Mouse (Mus musculus): Measurements from ENCODE around the gene Card14. TPM values are rescaled to one million over a fixed set of nuclear protein-coding genes. Genes with fewer than 3 reads are reported as not detected.

The Card14 gene
- polyA plus RNA-seq, 1 experiment from 2014 or later, result 0.14 TPM

DNA sequence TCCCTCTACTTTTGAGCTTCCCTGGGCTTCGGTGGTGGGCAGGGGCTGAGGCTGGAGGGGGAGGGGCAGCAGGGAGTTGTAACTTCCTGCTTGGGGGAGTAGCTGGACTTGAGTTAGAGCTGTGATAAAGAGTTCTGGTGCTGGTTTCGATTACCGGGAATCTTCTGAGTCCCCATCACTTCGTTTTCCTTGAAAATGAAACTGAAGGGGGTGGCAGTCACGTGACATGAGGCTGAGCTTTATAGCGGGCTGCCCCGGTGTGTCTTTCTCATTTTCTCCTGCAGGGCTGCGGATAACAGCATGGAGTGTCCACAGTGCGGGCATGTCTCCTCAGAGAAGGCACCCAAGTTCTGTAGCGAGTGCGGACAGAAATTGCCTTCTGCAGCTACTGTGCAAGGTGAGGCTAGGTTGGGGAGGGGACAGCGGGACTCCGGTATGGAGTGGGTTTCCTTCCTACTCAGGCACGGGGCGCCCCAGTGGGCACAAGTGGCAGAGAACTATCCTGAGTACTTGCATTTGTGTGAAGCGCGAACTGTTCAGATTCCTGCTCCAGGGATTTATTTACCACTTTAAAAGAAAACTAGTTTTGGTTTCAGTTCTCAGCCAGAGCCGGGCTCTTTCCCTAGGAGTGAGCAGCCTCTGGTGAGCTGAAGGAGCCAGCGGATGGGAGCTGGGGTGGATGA is 85.4 kb downstream of the Card14 start, which contains the start of gene Rnf213:
Gene Rnf213, plus strand, starts transcription at position 301 of the 683 bp plus-strand sequence.
- ATAC-seq (replicated peaks; ENCODE audit: insufficient number of reproducible peaks, low FRiP score, low TSS enrichment), result peak; percentile 41; the same call in 1 of the 2 replicates
- Histone ChIP-seq H3K9me3 (replicated peaks; ENCODE audit: control insufficient read depth, low read length) (no peaks in the 10 kb centered on the region), H3K27ac (ENCODE audit: low read depth, low read length) (0 out of 2 replicates have a peak within 1 kb of the TSS, but pooled peaks have one; percentile 29), H3K9ac (ENCODE audit: low read depth, low read length) (peak within 1 kb of the TSS; percentile 75), H3K4me2 (peak within 1 kb of the TSS; percentile 96), H3K36me3 (ENCODE audit: control insufficient read depth, insufficient read depth, low read length) (no peaks in the 10 kb centered on the region), H3K4me3 (ENCODE audit: low read depth, low read length) (peak within 1 kb of the TSS; percentile 64), H3K4me1 (ENCODE audit: control insufficient read depth, insufficient read depth, low read length) (peaks cover 27% of the 10 kb centered on the region), H3K27me3 (ENCODE audit: control insufficient read depth, insufficient read depth, low read length) (peaks cover 14% of the 10 kb centered on the region)
- WGBS (ENCODE audit: insufficient replicate concordance), result under 1% methylated on average over 19 of the region's 19 CpGs

DNA sequence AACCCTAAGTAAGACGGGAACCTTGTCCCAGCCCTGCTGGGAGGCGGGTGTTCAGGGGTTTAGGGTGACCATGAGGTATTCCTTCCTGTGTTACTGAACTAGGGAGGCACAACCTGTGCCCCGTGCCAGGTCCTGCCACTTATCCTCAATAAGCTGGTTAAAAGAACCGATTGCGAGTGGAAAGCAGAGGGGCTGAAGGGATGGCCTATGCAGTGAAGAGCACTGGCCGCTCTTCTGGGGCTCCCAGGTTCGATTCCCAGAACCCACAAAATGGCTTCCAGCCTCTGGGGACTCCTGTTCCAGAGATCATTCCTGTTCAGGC is 85.9 kb downstream of the Card14 start:
- H3K4me2 ChIP-seq, result peak overlapping the region; percentile 96
- peaks cover 23% of the 10 kb centered on the region for H3K4me1 ChIP-seq (ENCODE audit: control insufficient read depth, insufficient read depth, low read length)
- peak overlapping the region; percentile 75 for H3K9ac ChIP-seq (ENCODE audit: low read depth, low read length)
- ATAC-seq (replicated peaks; ENCODE audit: insufficient number of reproducible peaks, low FRiP score, low TSS enrichment), result no peak
- H3K27ac ChIP-seq (ENCODE audit: low read depth, low read length), result 0 out of 2 replicates have a peak overlapping the region, but pooled peaks have one; percentile 29
- peaks cover 14% of the 10 kb centered on the region for H3K27me3 ChIP-seq (ENCODE audit: control insufficient read depth, insufficient read depth, low read length)
- H3K4me3 ChIP-seq (ENCODE audit: low read depth, low read length), result peak overlapping the region; percentile 64
- H3K9me3 ChIP-seq (replicated peaks; ENCODE audit: control insufficient read depth, low read length), result no peaks in the 10 kb centered on the region
- H3K36me3 ChIP-seq (ENCODE audit: control insufficient read depth, insufficient read depth, low read length), result no peaks in the 10 kb centered on the region
- 19% methylated on average over 7 of the region's 7 CpGs for WGBS (ENCODE audit: insufficient replicate concordance)

DNA sequence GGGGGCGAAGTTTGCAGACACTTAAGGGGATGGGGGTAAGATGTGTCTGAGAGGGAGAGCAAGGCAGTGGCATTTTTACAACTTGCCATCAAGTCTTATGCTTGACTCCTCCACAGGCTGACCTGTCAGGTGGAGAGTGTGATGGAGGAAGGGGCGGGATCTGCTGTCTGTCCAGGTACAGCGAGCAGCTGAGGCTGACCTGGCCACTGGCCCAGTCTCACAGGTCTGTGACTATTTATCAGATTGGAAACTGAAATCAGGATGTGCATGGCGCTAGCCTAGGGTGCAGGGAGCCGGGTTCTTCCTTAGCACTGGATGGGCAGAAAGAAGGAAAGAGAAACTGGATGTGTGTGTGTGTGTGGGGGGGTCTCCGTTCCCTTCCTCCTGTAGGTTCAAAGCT is 86.6 kb downstream of the Card14 start:
- no peaks in the 10 kb centered on the region for H3K9me3 ChIP-seq (replicated peaks; ENCODE audit: control insufficient read depth, low read length)
- H3K27me3 ChIP-seq (ENCODE audit: control insufficient read depth, insufficient read depth, low read length), result peaks cover 14% of the 10 kb centered on the region
- H3K36me3 ChIP-seq (ENCODE audit: control insufficient read depth, insufficient read depth, low read length), result no peaks in the 10 kb centered on the region
- H3K9ac ChIP-seq (ENCODE audit: low read depth, low read length), result no peak overlapping the region
- H3K27ac ChIP-seq (ENCODE audit: low read depth, low read length), result no peak overlapping the region
- no peak for ATAC-seq (replicated peaks; ENCODE audit: insufficient number of reproducible peaks, low FRiP score, low TSS enrichment)
- H3K4me1 ChIP-seq (ENCODE audit: control insufficient read depth, insufficient read depth, low read length), result peaks cover 23% of the 10 kb centered on the region
- peak overlapping the region; percentile 96; the same call in 1 of the 2 replicates for H3K4me2 ChIP-seq
- H3K4me3 ChIP-seq (ENCODE audit: low read depth, low read length), result no peak overlapping the region
- 53% methylated on average over 6 of the region's 6 CpGs for WGBS (ENCODE audit: insufficient replicate concordance)

MicroRNAs encoded within 50 kb of the gene (microRNA counts, 519-probe panel; counts per million panel counts)
- microRNA mmu-miR-1932, result 32.2 counts per million

Small RNAs within 50 kb of the gene (microRNA-seq; reads per million reads assigned to microRNA genes)
- gene Mir1932 (ENCODE audit: borderline number of aligned reads), result 0.75 reads per million, percentile 6 among the genes with 10 or more reads in this experiment

Other genes with a start within 250 kb of the Card14 start
- gene Cbx4, start 221.5 kb upstream of the Card14 start, polyA plus RNA-seq (2014; fragmentation: Nextera tagmentation; extraction: Ambion mirVana), result 6.3 and 7.7 TPM in 2 replicates
- gene Tbc1d16, start 79.3 kb upstream of the Card14 start, polyA plus RNA-seq (2014; fragmentation: Nextera tagmentation; extraction: Ambion mirVana), result 4.1 and 4.7 TPM in 2 replicates
- 3.5 and 4.0 TPM in 2 replicates for gene Ccdc40, start 79.2 kb upstream of the Card14 start, polyA plus RNA-seq (2014; fragmentation: Nextera tagmentation; extraction: Ambion mirVana)
- gene Gaa, start 39.9 kb upstream of the Card14 start, polyA plus RNA-seq (2014; fragmentation: Nextera tagmentation; extraction: Ambion mirVana), result 49.6 and 62.9 TPM in 2 replicates
- gene Eif4a3, start 7.7 kb upstream of the Card14 start, polyA plus RNA-seq (2014; fragmentation: Nextera tagmentation; extraction: Ambion mirVana), result 313 and 316 TPM in 2 replicates
- gene Sgsh, start 47.8 kb downstream of the Card14 start, polyA plus RNA-seq (2014; fragmentation: Nextera tagmentation; extraction: Ambion mirVana), result 6.1 and 6.5 TPM in 2 replicates
- gene Slc26a11, start 47.8 kb downstream of the Card14 start, polyA plus RNA-seq (2014; fragmentation: Nextera tagmentation; extraction: Ambion mirVana), result 9.4 and 10.2 TPM in 2 replicates
- gene Rnf213, start 85.3 kb downstream of the Card14 start, polyA plus RNA-seq (2014; fragmentation: Nextera tagmentation; extraction: Ambion mirVana), result 10.4 and 11.0 TPM in 2 replicates
- 8.9 and 9.2 TPM in 2 replicates for gene Endov, start 183.6 kb downstream of the Card14 start, polyA plus RNA-seq (2014; fragmentation: Nextera tagmentation; extraction: Ambion mirVana)
- 0.72 and 0.90 TPM in 2 replicates for gene Nptx1, start 240.0 kb downstream of the Card14 start, polyA plus RNA-seq (2014; fragmentation: Nextera tagmentation; extraction: Ambion mirVana)